Mouse (Mus musculus) limb, embryonic 14.5 days (tissue): ENCODE measurements around the gene Commd2. TPM values are rescaled to one million over a fixed set of nuclear protein-coding genes. Genes with fewer than 3 reads are reported as not detected.

ENCODE experiments used
- ATAC-seq: fragments of 200-750 bp; cut with Nextera tagmentation; 2 replicates; pipeline ENCODE4 v1.8.0; 2017; ENCODE audit warnings: low read depth, moderate number of reproducible peaks, moderate TSS enrichment; ENCODE audit not compliant: low FRiP score
- DNase-seq: peaks from one replicate; pipeline ENCODE4 v3.0.0-alpha.2; 2015; ENCODE audit warnings: low spot score
- H3K27ac ChIP-seq: fragments of 300-500 bp; sonication (generic); replicated peaks from 2 replicates; pipeline ENCODE4 v1.5.1; 2014; ENCODE audit warnings: low read depth, mild to moderate bottlenecking, low read length, moderate library complexity, mixed read lengths
- H3K27me3 ChIP-seq: fragments of 300-500 bp; sonication (generic); 2 replicates; pipeline ENCODE4 v1.6.1; 2014; ENCODE audit warnings: low read length, mixed read lengths; ENCODE audit not compliant: control insufficient read depth, insufficient read depth
- H3K36me3 ChIP-seq: fragments of 300-500 bp; sonication (generic); 2 replicates; pipeline ENCODE4 v1.6.1; 2014; ENCODE audit warnings: mild to moderate bottlenecking, low read length, moderate library complexity, mixed read lengths; ENCODE audit not compliant: control insufficient read depth, insufficient read depth
- H3K4me1 ChIP-seq: fragments of 300-500 bp; sonication (generic); 2 replicates; pipeline ENCODE4 v1.6.1; 2014; ENCODE audit warnings: antibody characterized with exemption, low read length, mixed read lengths; ENCODE audit not compliant: control insufficient read depth, insufficient read depth
- H3K4me2 ChIP-seq: fragments of 300-500 bp; sonication (generic); replicated peaks from 2 replicates; pipeline ENCODE4 v1.6.1; 2014; ENCODE audit warnings: low read depth, mild to moderate bottlenecking, low read length, moderate library complexity; ENCODE audit not compliant: severe bottlenecking
- H3K4me3 ChIP-seq: fragments of 300-500 bp; sonication (generic); replicated peaks from 2 replicates; pipeline ENCODE4 v1.5.1; 2014; ENCODE audit warnings: low read length
- H3K9ac ChIP-seq: fragments of 300-500 bp; sonication (generic); 2 replicates; pipeline ENCODE4 v1.6.1; 2014; ENCODE audit warnings: mild to moderate bottlenecking, low read depth, low read length, moderate library complexity; ENCODE audit not compliant: severe bottlenecking
- H3K9me3 ChIP-seq: fragments of 300-500 bp; sonication (generic); 2 replicates; pipeline ENCODE4 v1.6.1; 2016; ENCODE audit warnings: low read length; ENCODE audit not compliant: control insufficient read depth
- POLR2A ChIP-seq: fragments of 200-500 bp; IDR thresholded peaks from 2 replicates; pipeline ENCODE4 v1.8.0; 2012; ENCODE audit warnings: inconsistent platforms, mild to moderate bottlenecking, moderate library complexity, borderline replicate concordance; ENCODE audit not compliant: insufficient read depth, insufficient read length; ENCODE audit errors: extremely low read depth
- WGBS: fragments of 180-500 bp; shearing (Covaris S2); extraction: QIAGEN DNeasy Blood & Tissue Kit; methylation state at CpG from one replicate; pipeline ENCODE4 v1.1.7; 2014; 5-methylcytosine and 5-hydroxymethylcytosine counted together
- polyA plus RNA-seq, 2 experiments: library from polyadenylated mRNA; depleted of rRNA in 1 of 2; stranded (reverse) in 1 of 2; unstranded in 1 of 2; fragments of >200 nt; fragmentation: Nextera tagmentation in 1 of 2; extraction: Ambion mirVana in 1 of 2; gene quantifications; 2 replicates each; pipeline versions ENCODE4 v1.2.1 to v1.2.3; 2012 to 2014

The Commd2 gene
- polyA plus RNA-seq, 2 experiments: 53.9 to 81.0 TPM

DNA sequence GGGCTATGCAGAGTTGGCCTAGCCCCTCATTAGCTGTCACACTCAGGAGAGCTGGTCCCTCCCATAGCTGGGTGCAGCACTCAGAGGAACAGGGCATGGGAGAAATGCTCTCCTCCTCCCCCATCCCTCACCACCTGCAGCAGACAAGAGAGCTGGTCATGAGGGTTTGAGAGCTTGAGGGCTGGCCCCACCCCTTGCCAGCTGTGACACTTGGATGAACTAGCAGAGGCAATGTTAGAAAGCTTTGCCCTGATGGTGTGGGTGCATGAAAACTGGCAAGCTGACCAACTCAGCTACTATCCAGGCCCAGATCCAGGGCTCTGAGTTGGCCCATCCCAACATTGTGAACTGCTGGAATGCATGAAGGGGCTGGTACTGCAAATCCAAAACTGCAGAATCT is 26.3 kb upstream of the Commd2 start:
- Histone ChIP-seq H3K27ac (no peak overlapping the region), H3K4me2 (no peak overlapping the region), H3K27me3 (no peaks in the 10 kb centered on the region), H3K4me1 (no peaks in the 10 kb centered on the region), H3K9me3 (no peaks in the 10 kb centered on the region), H3K36me3 (no peaks in the 10 kb centered on the region), H3K9ac (no peak overlapping the region), H3K4me3 (no peak overlapping the region)
- ATAC-seq: no peak
- no peak for TF ChIP-seq POLR2A
- no peak for DNase-seq

DNA sequence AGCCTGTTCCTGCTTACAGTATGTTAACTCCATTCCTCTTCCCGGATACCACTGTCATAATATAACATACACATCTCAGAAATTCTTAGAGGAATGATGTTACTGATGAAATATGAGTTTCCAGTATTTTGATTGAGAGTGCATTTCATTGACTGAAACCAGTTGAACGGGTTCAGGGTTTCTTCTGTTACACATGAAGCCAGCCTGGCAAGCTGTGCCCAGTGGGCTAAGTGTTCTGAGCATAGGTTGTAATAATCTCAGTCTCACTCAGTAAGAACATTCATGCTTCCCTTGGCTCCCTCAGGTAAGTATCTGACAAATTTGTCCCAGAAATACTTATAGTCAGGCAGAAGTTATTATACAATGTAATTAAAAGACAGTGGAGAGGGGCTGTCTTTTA is 22.6 kb upstream of the Commd2 start:
- Histone ChIP-seq H3K4me1 (no peaks in the 10 kb centered on the region), H3K36me3 (no peaks in the 10 kb centered on the region), H3K27me3 (no peaks in the 10 kb centered on the region), H3K9ac (no peak overlapping the region), H3K4me3 (no peak overlapping the region), H3K4me2 (no peak overlapping the region), H3K9me3 (no peaks in the 10 kb centered on the region), H3K27ac (no peak overlapping the region)
- no peak for ATAC-seq
- WGBS: 79% methylated on average over 2 of the region's 2 CpGs
- no peak for DNase-seq
- TF ChIP-seq POLR2A: no peak

DNA sequence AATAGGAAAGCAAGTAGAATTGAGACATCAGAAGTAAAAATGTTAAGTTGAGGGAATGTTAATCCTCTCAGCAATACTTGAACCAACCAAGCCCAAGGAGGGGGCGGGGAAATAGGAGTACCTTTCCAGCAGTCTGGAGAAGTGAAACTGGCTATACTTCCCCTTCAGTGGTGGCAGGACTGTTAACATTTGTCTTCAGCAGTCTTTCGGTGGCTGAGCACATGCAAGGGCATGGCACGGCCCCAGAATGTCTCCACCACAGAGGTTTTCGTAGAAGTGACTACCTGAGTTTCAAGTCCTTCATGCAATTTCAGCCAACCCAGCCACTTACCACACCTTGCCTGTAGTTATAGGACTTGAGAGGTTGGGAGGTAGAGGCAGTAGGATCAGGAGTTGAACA is 22.1 kb upstream of the Commd2 start:
- Histone ChIP-seq H3K27me3 (no peaks in the 10 kb centered on the region), H3K4me2 (no peak overlapping the region), H3K27ac (no peak overlapping the region), H3K9me3 (no peaks in the 10 kb centered on the region), H3K4me1 (no peaks in the 10 kb centered on the region), H3K36me3 (no peaks in the 10 kb centered on the region), H3K9ac (no peak overlapping the region), H3K4me3 (no peak overlapping the region)
- TF ChIP-seq POLR2A: no peak
- no peak for ATAC-seq
- DNase-seq: no peak
- WGBS: 90% methylated on average over 4 of the region's 4 CpGs

GRCm38 (mm10) chr3:57667054-57667723 is 15.7 kb upstream of the Commd2 start:
- no peaks in the 10 kb centered on the region for H3K9me3 ChIP-seq
- no peaks in the 10 kb centered on the region for H3K4me1 ChIP-seq
- H3K9ac ChIP-seq: no peak overlapping the region
- DNase-seq (peak; percentile 87), ATAC-seq (peak; percentile 70)
- no peaks in the 10 kb centered on the region for H3K27me3 ChIP-seq
- peak overlapping the region; percentile 7; the same call in 1 of the 2 replicates for H3K4me3 ChIP-seq
- no peak for TF ChIP-seq POLR2A
- no peak overlapping the region for H3K27ac ChIP-seq
- H3K4me2 ChIP-seq: peak overlapping the region; percentile 37
- H3K36me3 ChIP-seq: no peaks in the 10 kb centered on the region
- WGBS: 26% methylated on average over 14 of the region's 14 CpGs

DNA sequence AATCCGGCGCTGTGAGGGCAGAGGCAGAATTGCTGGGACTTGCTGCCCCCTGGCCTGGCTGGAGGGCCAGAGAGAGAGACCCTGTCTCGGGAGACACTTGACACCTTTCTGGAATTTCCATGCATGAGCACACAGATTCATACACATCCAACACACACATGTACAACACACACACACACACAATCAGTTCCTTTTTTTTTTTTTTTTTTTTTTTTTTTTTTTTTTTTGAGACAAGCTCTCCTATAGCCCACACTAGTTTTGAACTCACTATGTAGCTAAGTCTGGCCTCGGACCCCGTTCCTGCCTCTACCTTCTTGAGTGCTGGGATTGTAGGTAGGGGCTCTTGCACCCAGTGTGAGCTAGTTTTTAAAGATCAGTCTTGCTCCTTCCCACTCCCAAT is 14.4 kb upstream of the Commd2 start:
- H3K36me3 ChIP-seq: no peaks in the 10 kb centered on the region
- 83% methylated on average over 5 of the region's 5 CpGs for WGBS
- H3K27ac ChIP-seq: no peak overlapping the region
- no peaks in the 10 kb centered on the region for H3K4me1 ChIP-seq
- no peaks in the 10 kb centered on the region for H3K9me3 ChIP-seq
- no peak overlapping the region for H3K4me3 ChIP-seq
- TF ChIP-seq POLR2A: no peak
- no peak for ATAC-seq
- no peaks in the 10 kb centered on the region for H3K27me3 ChIP-seq
- H3K9ac ChIP-seq: no peak overlapping the region
- DNase-seq: no peak
- no peak overlapping the region for H3K4me2 ChIP-seq

GRCm38 (mm10) chr3:57664682-57665081 is 13.2 kb upstream of the Commd2 start:
- no peak for DNase-seq
- Histone ChIP-seq H3K9ac (no peak overlapping the region), H3K4me3 (no peak overlapping the region), H3K4me1 (no peaks in the 10 kb centered on the region), H3K36me3 (no peaks in the 10 kb centered on the region), H3K9me3 (no peaks in the 10 kb centered on the region), H3K27me3 (no peaks in the 10 kb centered on the region), H3K4me2 (no peak overlapping the region), H3K27ac (no peak overlapping the region)
- no peak for ATAC-seq
- WGBS: 75% methylated on average over 10 of the region's 10 CpGs
- TF ChIP-seq POLR2A: no peak
